In genomic region chr12:72242807-72243206, GRCm38 (mm10) we compare ENCODE assay signal across 22 mouse cellular contexts. TPM values are rescaled to one million over a fixed set of nuclear protein-coding genes. Genes with fewer than 3 reads are reported as not detected.
A peak's percentile ranks its signal among the peaks of the same experiment; 100 is the strongest.
DNase-seq lines count a peak whose midpoint lies in the region; ATAC-seq and TF ChIP-seq lines count a peak whose summit lies in the region.
"Had no signal": no experiment of that assay in that cellular context is flagged by ENCODE, and none has a peak within 500 bp of the region (broad histone marks: within the 10 kb centered on the region; RNA-seq: fewer than 3 reads in every experiment).

No protein-coding gene starts in this region.

- WGBS in midbrain, postnatal 0 days = 61% methylated on average over 6 of the region's 6 CpGs
- 77% methylated on average over 6 of the region's 6 CpGs for WGBS in midbrain, embryonic 13.5 days

- TF ChIP-seq CTCF in midbrain, postnatal 0 days (IDR thresholded peaks at IDR 0.05) = peak; percentile 62

- H3K9me3 ChIP-seq in midbrain, postnatal 0 days (ENCODE audit: low read length) = no peaks in the 10 kb centered on the region
- no peaks in the 10 kb centered on the region for H3K9me3 ChIP-seq in midbrain, embryonic 13.5 days
- H3K9me3 ChIP-seq: forebrain, embryonic 15.5 days; hindbrain, embryonic 12.5 days; limb, embryonic 15.5 days had no signal

- no peaks in the 10 kb centered on the region for H3K4me1 ChIP-seq in midbrain, postnatal 0 days (ENCODE audit: insufficient read depth, low read length)
- peaks cover 15% of the 10 kb centered on the region; the same call in 1 of the 2 replicates for H3K4me1 ChIP-seq in midbrain, embryonic 13.5 days (replicated peaks)
- H3K4me1 ChIP-seq: hindbrain, embryonic 12.5 days; limb, embryonic 15.5 days had no signal

- no peak for ATAC-seq in midbrain, postnatal 0 days (ENCODE audit: low FRiP score)
- ATAC-seq in midbrain, embryonic 13.5 days = no peak
- no peak for ATAC-seq in frontal cortex, adult (ENCODE audit: low TSS enrichment)
- ATAC-seq: forebrain, embryonic 15.5 days had no signal

- no peak overlapping the region for H3K4me2 ChIP-seq in midbrain, postnatal 0 days (ENCODE audit: low read depth, low read length, poor library complexity, severe bottlenecking)
- H3K4me2 ChIP-seq in midbrain, embryonic 13.5 days (replicated peaks) = no peak overlapping the region
- H3K4me2 ChIP-seq: forebrain, embryonic 15.5 days; hindbrain, embryonic 12.5 days; limb, embryonic 15.5 days had no signal

- no peaks in the 10 kb centered on the region for H3K36me3 ChIP-seq in midbrain, postnatal 0 days (ENCODE audit: insufficient read depth, low read length)
- no peaks in the 10 kb centered on the region for H3K36me3 ChIP-seq in midbrain, embryonic 13.5 days
- H3K36me3 ChIP-seq: forebrain, embryonic 15.5 days; hindbrain, embryonic 12.5 days; limb, embryonic 15.5 days had no signal

- H3K4me3 ChIP-seq in midbrain, postnatal 0 days (ENCODE audit: low read depth, low read length) = no peak overlapping the region
- no peak overlapping the region for H3K4me3 ChIP-seq in midbrain, embryonic 13.5 days (replicated peaks)
- H3K4me3 ChIP-seq: forebrain, embryonic 15.5 days; hindbrain, embryonic 12.5 days; limb, embryonic 15.5 days had no signal

- peak; percentile 73 for DNase-seq in heart, adult 11 months
- DNase-seq in heart, adult 9 months (ENCODE audit: low spot score in 2 of 2) = no peak
- peak; percentile 12 to 18 for DNase-seq in kidney, postnatal 4 days
- DNase-seq in kidney, adult 8-10 months = no peak
- peak; percentile 36 for DNase-seq in midbrain, postnatal 0 days (ENCODE audit: low spot score)
- DNase-seq in adrenal gland, postnatal 25 days = no peak
- DNase-seq: cerebellum, adult 11-12 months; gastrocnemius, postnatal 25 days; kidney, adult 18-20 months; lung, postnatal 14 days; right cerebral cortex, adult 18-20 months had no signal

- H3K27ac ChIP-seq in midbrain, postnatal 0 days (ENCODE audit: low read depth, low read length) = no peak overlapping the region
- no peak overlapping the region for H3K27ac ChIP-seq in midbrain, embryonic 13.5 days
- H3K27ac ChIP-seq: forebrain, embryonic 15.5 days; hindbrain, embryonic 12.5 days; limb, embryonic 15.5 days had no signal

- H3K9ac ChIP-seq in midbrain, postnatal 0 days (replicated peaks; ENCODE audit: low read length, poor library complexity, severe bottlenecking) = no peak overlapping the region
- no peak overlapping the region for H3K9ac ChIP-seq in midbrain, embryonic 13.5 days (replicated peaks)
- H3K9ac ChIP-seq: forebrain, embryonic 15.5 days; hindbrain, embryonic 12.5 days; limb, embryonic 15.5 days had no signal

- H3K27me3 ChIP-seq in midbrain, postnatal 0 days (ENCODE audit: insufficient read depth, low read length) = no peaks in the 10 kb centered on the region
- peaks cover 5% of the 10 kb centered on the region; the same call in 1 of the 2 replicates for H3K27me3 ChIP-seq in midbrain, embryonic 13.5 days
- H3K27me3 ChIP-seq: forebrain, embryonic 15.5 days had no signal

RNA-seq across cellular contexts. Expression of gene Ccdc175, which starts 58.0 kb away (rescaled TPM):
- total RNA-seq in midbrain, postnatal 0 days (2014; rRNA removed) = not detected in 2 replicates
- polyA plus RNA-seq in midbrain, postnatal 0 days (2015; fragmentation: Nextera tagmentation; extraction: Ambion mirVana) = 0.06 and 0.07 TPM in 2 replicates
- not detected in 2 replicates for polyA plus RNA-seq in midbrain, embryonic 13.5 days (2015; fragmentation: Nextera tagmentation; extraction: Ambion mirVana)
- total RNA-seq in adrenal gland, postnatal 25 days (2021) = not detected in 2 replicates
- total RNA-seq: common myeloid progenitor, adult 5-6 weeks; gastrocnemius, postnatal 25 days; left cerebral cortex, postnatal 10 days; MEL had no signal
- polyA plus RNA-seq: forebrain, embryonic 15.5 days; heart, embryonic 14.5 days; hindbrain, embryonic 12.5 days; limb, embryonic 15.5 days; stomach, embryonic 14.5 days; thymus, postnatal 0 days had no signal

Comparison
In these comparisons a context has a peak if more than half of its experiments do, and no peak if none do; other contexts are left out.
1. DNase-seq: peak in heart, adult 11 months (single experiment), kidney, postnatal 4 days (2 of 2) and midbrain, postnatal 0 days (single experiment); none in heart, adult 9 months (0 of 2), kidney, adult 8-10 months (0 of 2) and adrenal gland, postnatal 25 days (single experiment).